Mouse (Mus musculus): ENCODE measurements around the gene Mta2.

Mta2 gene

GRCm38 (mm10) chr19:8903412-8903811, 38.3 kb upstream of the Mta2 start:
- H3K9me3 ChIP-seq (ENCODE audit: low read length), result no peaks in the 10 kb centered on the region
- H3K27me3 ChIP-seq (ENCODE audit: insufficient read depth, low read length), result no peaks in the 10 kb centered on the region
- H3K36me3 ChIP-seq (ENCODE audit: insufficient read depth, low read length), result peaks cover 93% of the 10 kb centered on the region
- no peak overlapping the region for H3K4me3 ChIP-seq (replicated peaks; ENCODE audit: low read length)
- no peak for TF ChIP-seq POU5F1 (IDR thresholded peaks at IDR 0.05; ENCODE audit: borderline replicate concordance, low read length)
- TF ChIP-seq NANOG (IDR thresholded peaks at IDR 0.05; ENCODE audit: borderline replicate concordance, low read length), result no peak
- no peak for TF ChIP-seq CTCF (conservative IDR thresholded peaks at IDR 0.05; ENCODE audit: low read length)
- H3K4me1 ChIP-seq (replicated peaks; ENCODE audit: low read depth, low read length), result peaks cover 27% of the 10 kb centered on the region

- Histone ChIP-seq H3K9me3 (ENCODE audit: low read length) (no peaks in the 10 kb centered on the region), H3K4me3 (replicated peaks; ENCODE audit: low read length) (no peak overlapping the region), H3K27me3 (ENCODE audit: insufficient read depth, low read length) (no peaks in the 10 kb centered on the region), H3K36me3 (ENCODE audit: insufficient read depth, low read length) (peaks cover 98% of the 10 kb centered on the region), H3K4me1 (replicated peaks; ENCODE audit: low read depth, low read length) (peaks cover 11% of the 10 kb centered on the region)
- TF ChIP-seq NANOG (IDR thresholded peaks at IDR 0.05; ENCODE audit: borderline replicate concordance, low read length) (no peak), CTCF (conservative IDR thresholded peaks at IDR 0.05; ENCODE audit: low read length) (no peak), POU5F1 (IDR thresholded peaks at IDR 0.05; ENCODE audit: borderline replicate concordance, low read length) (no peak)
Observed at GRCm38 (mm10) chr19:8908531-8908930, 33.1 kb upstream of the Mta2 start.

- no peak for TF ChIP-seq NANOG (IDR thresholded peaks at IDR 0.05; ENCODE audit: borderline replicate concordance, low read length)
- no peak for TF ChIP-seq CTCF (conservative IDR thresholded peaks at IDR 0.05; ENCODE audit: low read length)
- no peak for TF ChIP-seq POU5F1 (IDR thresholded peaks at IDR 0.05; ENCODE audit: borderline replicate concordance, low read length)
- no peak overlapping the region for H3K4me3 ChIP-seq (replicated peaks; ENCODE audit: low read length)
Observed at GRCm38 (mm10) chr19:8911810-8912209, 29.9 kb upstream of the Mta2 start.

GRCm38 (mm10) chr19:8914212-8914611, 27.5 kb upstream of the Mta2 start:
- H3K27me3 ChIP-seq (ENCODE audit: insufficient read depth, low read length), result no peaks in the 10 kb centered on the region

More at GRCm38 (mm10) chr19:8911810-8912209, 29.9 kb upstream of the Mta2 start:
- H3K4me1 ChIP-seq (replicated peaks; ENCODE audit: low read depth, low read length), result peaks cover 14% of the 10 kb centered on the region
- no peaks in the 10 kb centered on the region for H3K27me3 ChIP-seq (ENCODE audit: insufficient read depth, low read length)
- H3K9me3 ChIP-seq (ENCODE audit: low read length), result no peaks in the 10 kb centered on the region
- H3K36me3 ChIP-seq (ENCODE audit: insufficient read depth, low read length), result peaks cover 100% of the 10 kb centered on the region

GRCm38 (mm10) chr19:8919000-8919399, 22.7 kb upstream of the Mta2 start:
- Histone ChIP-seq H3K9me3 (ENCODE audit: low read length) (no peaks in the 10 kb centered on the region), H3K27me3 (ENCODE audit: insufficient read depth, low read length) (no peaks in the 10 kb centered on the region)

More at GRCm38 (mm10) chr19:8914212-8914611, 27.5 kb upstream of the Mta2 start:
- H3K9me3 ChIP-seq (ENCODE audit: low read length), result no peaks in the 10 kb centered on the region
- H3K4me3 ChIP-seq (replicated peaks; ENCODE audit: low read length), result no peak overlapping the region
- H3K4me1 ChIP-seq (replicated peaks; ENCODE audit: low read depth, low read length), result peaks cover 28% of the 10 kb centered on the region
- no peak for TF ChIP-seq POU5F1 (IDR thresholded peaks at IDR 0.05; ENCODE audit: borderline replicate concordance, low read length)
- peaks cover 80% of the 10 kb centered on the region for H3K36me3 ChIP-seq (ENCODE audit: insufficient read depth, low read length)

GRCm38 (mm10) chr19:8919684-8920072, 22.0 kb upstream of the Mta2 start:
- TF ChIP-seq NANOG (IDR thresholded peaks at IDR 0.05; ENCODE audit: borderline replicate concordance, low read length), result no peak
- no peak for TF ChIP-seq CTCF (conservative IDR thresholded peaks at IDR 0.05; ENCODE audit: low read length)
- TF ChIP-seq POU5F1 (IDR thresholded peaks at IDR 0.05; ENCODE audit: borderline replicate concordance, low read length), result no peak
- no peaks in the 10 kb centered on the region for H3K27me3 ChIP-seq (ENCODE audit: insufficient read depth, low read length)
- H3K9me3 ChIP-seq (ENCODE audit: low read length), result no peaks in the 10 kb centered on the region
- peak overlapping the region; percentile 93 for H3K4me3 ChIP-seq (replicated peaks; ENCODE audit: low read length)
- H3K4me1 ChIP-seq (replicated peaks; ENCODE audit: low read depth, low read length), result peaks cover 42% of the 10 kb centered on the region
- peaks cover 41% of the 10 kb centered on the region for H3K36me3 ChIP-seq (ENCODE audit: insufficient read depth, low read length)

More at GRCm38 (mm10) chr19:8919000-8919399, 22.7 kb upstream of the Mta2 start:
- H3K4me1 ChIP-seq (replicated peaks; ENCODE audit: low read depth, low read length), result peaks cover 42% of the 10 kb centered on the region
- H3K4me3 ChIP-seq (replicated peaks; ENCODE audit: low read length), result no peak overlapping the region
- no peak for TF ChIP-seq POU5F1 (IDR thresholded peaks at IDR 0.05; ENCODE audit: borderline replicate concordance, low read length)
- no peak for TF ChIP-seq CTCF (conservative IDR thresholded peaks at IDR 0.05; ENCODE audit: low read length)
- no peak for TF ChIP-seq NANOG (IDR thresholded peaks at IDR 0.05; ENCODE audit: borderline replicate concordance, low read length)
- H3K36me3 ChIP-seq (ENCODE audit: insufficient read depth, low read length), result peaks cover 47% of the 10 kb centered on the region

GRCm38 (mm10) chr19:8920073-8920736, 21.5 kb upstream of the Mta2 start, which contains the start of gene B3gat3:
Gene B3gat3 (plus strand): TSS chr19:8920374.
- H3K36me3 ChIP-seq (ENCODE audit: insufficient read depth, low read length), result peaks cover 37% of the 10 kb centered on the region
- no peaks in the 10 kb centered on the region for H3K27me3 ChIP-seq (ENCODE audit: insufficient read depth, low read length)
- H3K4me1 ChIP-seq (replicated peaks; ENCODE audit: low read depth, low read length), result peaks cover 44% of the 10 kb centered on the region
- H3K4me3 ChIP-seq (replicated peaks; ENCODE audit: low read length), result peak within 1 kb of the TSS; percentile 93
- H3K9me3 ChIP-seq (ENCODE audit: low read length), result no peaks in the 10 kb centered on the region
- TF ChIP-seq POU5F1 (IDR thresholded peaks at IDR 0.05; ENCODE audit: borderline replicate concordance, low read length), result no peak
- TF ChIP-seq CTCF (conservative IDR thresholded peaks at IDR 0.05; ENCODE audit: low read length), result no peak
- TF ChIP-seq NANOG (IDR thresholded peaks at IDR 0.05; ENCODE audit: borderline replicate concordance, low read length), result no peak

GRCm38 (mm10) chr19:8920836-8921291, 20.8 kb upstream of the Mta2 start:
- Histone ChIP-seq H3K4me3 (replicated peaks; ENCODE audit: low read length) (peak overlapping the region; percentile 93), H3K27me3 (ENCODE audit: insufficient read depth, low read length) (no peaks in the 10 kb centered on the region), H3K36me3 (ENCODE audit: insufficient read depth, low read length) (peaks cover 37% of the 10 kb centered on the region), H3K4me1 (replicated peaks; ENCODE audit: low read depth, low read length) (peaks cover 50% of the 10 kb centered on the region), H3K9me3 (ENCODE audit: low read length) (no peaks in the 10 kb centered on the region)
- TF ChIP-seq CTCF (conservative IDR thresholded peaks at IDR 0.05; ENCODE audit: low read length) (no peak), POU5F1 (IDR thresholded peaks at IDR 0.05; ENCODE audit: borderline replicate concordance, low read length) (no peak), NANOG (IDR thresholded peaks at IDR 0.05; ENCODE audit: borderline replicate concordance, low read length) (no peak)

All from E14TG2a.4 (cell line).